Mouse (Mus musculus) cerebellum, adult 9-10 months (tissue): ENCODE measurements at regions not wholly inside any gene's neighbourhood (a gene's known extent, or its start where the extent isn't known, plus 50 kb on each side); places are given as distances from the start of the nearest gene placed in this dataset.
A peak's percentile ranks its signal among the peaks of the same experiment; 100 is the strongest.

Source experiments
- DNase-seq: peaks from one replicate; pipeline ENCODE4 v3.0.0; 2022

DNA sequence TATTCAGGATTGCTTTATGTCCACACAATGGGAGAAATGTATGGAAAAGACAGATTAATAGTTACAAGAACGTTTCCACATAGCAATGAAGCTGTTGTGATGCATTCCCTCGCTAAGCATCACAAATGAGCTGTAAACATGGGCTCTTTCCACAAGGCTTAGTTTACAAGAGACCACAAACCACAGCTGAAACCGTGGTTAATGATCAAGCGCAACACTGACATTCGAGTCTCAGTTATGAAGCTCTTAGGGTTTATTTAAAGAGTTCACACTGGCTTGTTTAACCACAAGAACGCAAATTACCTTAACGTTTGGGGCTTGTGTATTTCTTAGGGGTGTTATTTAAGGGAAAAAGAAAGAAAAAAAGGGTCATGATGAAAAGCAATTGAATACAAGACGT lies 727.3 kb upstream of the Frg1 start:
- no peak for DNase-seq

DNA sequence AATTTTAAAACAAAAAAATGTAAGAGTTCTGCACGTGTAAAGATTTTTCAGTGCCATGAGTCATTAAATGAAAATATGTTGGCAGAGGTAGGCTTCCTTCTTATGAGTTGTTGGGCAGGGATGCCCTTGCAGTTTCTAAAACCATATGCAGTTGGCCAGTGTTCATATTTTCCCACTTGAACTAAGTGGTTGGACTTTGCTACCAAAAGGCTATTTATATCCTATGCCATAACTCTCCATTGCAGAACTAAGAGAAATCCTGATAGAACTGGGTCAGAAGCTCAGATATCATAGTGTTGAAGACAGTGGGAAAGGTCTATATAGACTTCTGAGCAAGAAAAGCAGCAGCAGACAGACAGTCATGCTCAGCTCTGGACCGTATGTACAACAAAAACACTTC lies 690.7 kb upstream of the Frg1 start:
- DNase-seq, result no peak

DNA sequence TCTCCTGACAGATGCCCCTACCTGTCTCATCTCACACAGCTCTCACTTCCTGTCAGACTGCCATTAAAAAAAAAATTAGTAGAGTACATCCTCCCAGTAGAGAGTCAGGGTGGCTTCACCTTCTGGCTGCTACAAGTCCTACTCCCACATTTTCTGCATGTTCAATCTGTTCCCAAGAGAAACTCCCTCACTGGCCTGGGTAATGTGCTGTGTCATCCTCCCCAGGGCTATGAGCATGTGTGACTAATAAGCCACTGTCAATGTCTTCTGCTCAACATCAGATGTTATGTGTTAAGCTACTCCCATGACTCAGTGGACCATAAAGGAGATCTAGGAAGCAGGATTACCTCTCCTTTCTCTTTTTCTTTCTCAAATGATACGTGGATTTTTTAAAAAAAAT lies 652.4 kb upstream of the Frg1 start:
- no peak for DNase-seq

- no peak for DNase-seq
Measured at GRCm38 (mm10) chr8:42043526-42043925, 626.7 kb upstream of the Frg1 start.

GRCm38 (mm10) chr8:42039245-42039644 lies 622.4 kb upstream of the Frg1 start:
- DNase-seq, result no peak

- no peak for DNase-seq
Measured at GRCm38 (mm10) chr8:42026934-42027333, 610.1 kb upstream of the Frg1 start.

- DNase-seq, result no peak
Measured at GRCm38 (mm10) chr8:42017786-42018185, 600.9 kb upstream of the Frg1 start.

- no peak for DNase-seq
Measured at GRCm38 (mm10) chr8:42003170-42003569, 586.3 kb upstream of the Frg1 start.

GRCm38 (mm10) chr8:41989040-41989501 lies 572.2 kb upstream of the Frg1 start:
- peak; percentile 13 for DNase-seq

- DNase-seq, result no peak
Measured at GRCm38 (mm10) chr8:41988216-41988615, 571.3 kb upstream of the Frg1 start.

- DNase-seq, result no peak
Measured at GRCm38 (mm10) chr8:41987417-41987816, 570.5 kb upstream of the Frg1 start.

DNA sequence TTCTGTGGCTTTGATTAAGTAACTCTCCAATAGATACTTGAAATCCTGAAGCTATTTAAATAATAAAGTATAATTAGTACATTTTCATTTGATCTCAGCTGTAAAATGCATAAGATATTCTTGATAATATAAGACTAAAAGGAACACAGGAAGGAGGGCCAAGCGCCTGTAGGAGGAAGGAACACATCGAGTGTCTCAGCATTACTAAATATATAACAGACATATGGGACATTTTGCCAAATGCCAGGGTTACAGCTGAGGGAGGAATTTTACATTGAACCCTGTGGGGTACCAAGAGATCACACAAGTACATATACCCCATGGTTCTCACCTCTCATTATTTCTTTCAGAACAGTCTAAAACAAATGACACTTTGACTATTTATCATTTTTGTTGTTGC lies 555.5 kb upstream of the Frg1 start:
- no peak for DNase-seq

- DNase-seq, result no peak
Measured at GRCm38 (mm10) chr8:41970536-41970935, 553.7 kb upstream of the Frg1 start.

- no peak for DNase-seq
Measured at GRCm38 (mm10) chr8:41969408-41969807, 552.5 kb upstream of the Frg1 start.

GRCm38 (mm10) chr8:41964088-41964487 lies 547.2 kb upstream of the Frg1 start:
- DNase-seq, result no peak

GRCm38 (mm10) chr8:41956878-41957277 lies 540.0 kb upstream of the Frg1 start:
- no peak for DNase-seq

GRCm38 (mm10) chr8:41950736-41951135 lies 533.9 kb upstream of the Frg1 start:
- DNase-seq, result peak; percentile 12

DNA sequence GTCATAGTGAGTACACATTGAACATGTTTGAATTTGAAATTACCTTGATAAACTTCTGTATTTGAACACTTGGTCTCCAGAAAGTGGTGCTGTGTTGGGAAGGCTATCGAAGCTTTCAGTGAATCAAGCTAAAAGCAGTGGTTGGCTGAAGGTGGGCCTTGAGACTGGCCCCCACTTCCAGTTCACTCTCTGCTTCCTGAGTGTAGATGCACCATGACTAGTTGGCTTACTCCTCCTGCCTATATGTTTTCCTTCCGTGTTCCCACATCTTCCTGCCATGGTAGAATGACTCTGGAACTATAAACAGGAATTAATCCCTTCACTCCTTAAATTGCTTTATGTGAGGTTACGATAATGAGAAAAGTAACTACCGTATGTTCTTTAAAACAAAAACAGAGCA lies 522.4 kb upstream of the Frg1 start:
- DNase-seq, result no peak

- no peak for DNase-seq
Measured at GRCm38 (mm10) chr8:41921106-41921505, 504.2 kb upstream of the Frg1 start.

GRCm38 (mm10) chr8:41920536-41920935 lies 503.7 kb upstream of the Frg1 start:
- DNase-seq, result no peak

- DNase-seq, result no peak
Measured at GRCm38 (mm10) chr8:41878029-41878748, 461.3 kb upstream of the Frg1 start.

- DNase-seq, result no peak
Measured at GRCm38 (mm10) chr8:41869681-41870356, 452.9 kb upstream of the Frg1 start.

GRCm38 (mm10) chr8:41860918-41861317 lies 444.0 kb upstream of the Frg1 start:
- no peak for DNase-seq

DNA sequence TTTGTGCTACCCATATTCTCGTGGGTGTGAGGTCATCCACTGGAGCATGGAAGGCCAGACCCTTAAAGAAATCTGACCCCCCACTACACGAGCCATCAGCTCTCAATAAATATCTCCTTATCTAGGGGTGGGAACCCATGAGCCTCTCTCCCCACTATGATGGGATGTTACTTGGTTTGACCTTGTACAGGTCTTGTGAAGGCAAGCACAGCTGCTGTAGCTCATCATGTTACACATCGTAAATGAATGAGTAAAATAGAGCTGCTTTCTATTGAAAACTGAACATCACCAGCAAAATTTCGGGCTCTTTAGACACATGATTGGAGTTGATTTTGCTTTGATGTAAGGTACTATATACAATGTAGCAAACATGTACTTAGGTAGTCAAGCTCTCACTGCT lies 414.8 kb upstream of the Frg1 start:
- no peak for DNase-seq

- DNase-seq, result no peak
Measured at GRCm38 (mm10) chr8:41830407-41830806, 413.5 kb upstream of the Frg1 start.
